Mouse (Mus musculus) liver (tissue): ENCODE results near the gene Adamts17.
A peak's percentile ranks its signal among the peaks of the same experiment; 100 is the strongest.

ENCODE experiments used
- DNase-seq: peaks from one replicate; pipeline ENCODE4 v3.0.0-alpha.2; 2020; ENCODE audit warnings: mixed read lengths

Adamts17 gene

GRCm38 (mm10) chr7:66839463-66840007 is at the start of gene Adamts17:
Gene Adamts17 (plus strand): TSS chr7:66839735.
- peak; percentile 85 for DNase-seq

GRCm38 (mm10) chr7:66789860-66790748 is 49.4 kb upstream of the Adamts17 start:
- no peak for DNase-seq

- no peak for DNase-seq
These were observed 48.5 kb upstream of the Adamts17 start for GRCm38 (mm10) chr7:66791022-66791421.

GRCm38 (mm10) chr7:66796909-66797308 is 42.6 kb upstream of the Adamts17 start:
- DNase-seq, result no peak

GRCm38 (mm10) chr7:66797345-66797744 is 42.2 kb upstream of the Adamts17 start:
- DNase-seq, result no peak

GRCm38 (mm10) chr7:66798826-66799225 is 40.7 kb upstream of the Adamts17 start:
- DNase-seq, result no peak

GRCm38 (mm10) chr7:66800784-66801183 is 38.8 kb upstream of the Adamts17 start:
- DNase-seq, result no peak

- DNase-seq, result no peak
These were observed 37.8 kb upstream of the Adamts17 start for GRCm38 (mm10) chr7:66801785-66802184.

GRCm38 (mm10) chr7:66803798-66804197 is 35.7 kb upstream of the Adamts17 start:
- DNase-seq, result no peak

- no peak for DNase-seq
These were observed 32.7 kb upstream of the Adamts17 start for GRCm38 (mm10) chr7:66806801-66807200.

- no peak for DNase-seq
These were observed 29.1 kb upstream of the Adamts17 start for GRCm38 (mm10) chr7:66810436-66810835.

- DNase-seq, result no peak
These were observed 28.2 kb upstream of the Adamts17 start for GRCm38 (mm10) chr7:66811294-66811693.

- no peak for DNase-seq
These were observed 27.2 kb upstream of the Adamts17 start for GRCm38 (mm10) chr7:66812289-66812688.

GRCm38 (mm10) chr7:66812737-66813136 is 26.8 kb upstream of the Adamts17 start:
- no peak for DNase-seq

GRCm38 (mm10) chr7:66813172-66813571 is 26.4 kb upstream of the Adamts17 start:
- DNase-seq, result no peak

GRCm38 (mm10) chr7:66815526-66815925 is 24.0 kb upstream of the Adamts17 start:
- no peak for DNase-seq

- DNase-seq, result peak; percentile 29
These were observed 19.5 kb upstream of the Adamts17 start for GRCm38 (mm10) chr7:66820034-66820433.

- DNase-seq, result no peak
These were observed 8.7 kb upstream of the Adamts17 start for GRCm38 (mm10) chr7:66830803-66831202.

GRCm38 (mm10) chr7:66831295-66831694 is 8.2 kb upstream of the Adamts17 start:
- DNase-seq, result peak; percentile 37

GRCm38 (mm10) chr7:66840008-66840719 is 629 bp downstream of the Adamts17 start:
- peak; percentile 32 for DNase-seq

- DNase-seq, result no peak
These were observed 1.6 kb downstream of the Adamts17 start for GRCm38 (mm10) chr7:66841165-66841564.

- DNase-seq, result peak; percentile 50
These were observed 2.5 kb downstream of the Adamts17 start for GRCm38 (mm10) chr7:66842021-66842420.

GRCm38 (mm10) chr7:66843846-66844245 is 4.3 kb downstream of the Adamts17 start:
- DNase-seq, result no peak

- DNase-seq, result no peak
These were observed 7.0 kb downstream of the Adamts17 start for GRCm38 (mm10) chr7:66846582-66846981.
